Mouse (Mus musculus) right cerebral cortex, postnatal 10 days (tissue): ENCODE results near the gene Raet1e.
"Not testable (repeated sequence)": the region's sequence is repeated elsewhere in the genome, so short reads cannot be mapped to it uniquely, and the experiment has no call there.

Source experiments
- DNase-seq, 2 experiments: peaks; one replicate each; pipeline ENCODE4 v3.0.0; 2021; ENCODE audit warnings: low spot score in 2 of 2

The Raet1e gene

DNA sequence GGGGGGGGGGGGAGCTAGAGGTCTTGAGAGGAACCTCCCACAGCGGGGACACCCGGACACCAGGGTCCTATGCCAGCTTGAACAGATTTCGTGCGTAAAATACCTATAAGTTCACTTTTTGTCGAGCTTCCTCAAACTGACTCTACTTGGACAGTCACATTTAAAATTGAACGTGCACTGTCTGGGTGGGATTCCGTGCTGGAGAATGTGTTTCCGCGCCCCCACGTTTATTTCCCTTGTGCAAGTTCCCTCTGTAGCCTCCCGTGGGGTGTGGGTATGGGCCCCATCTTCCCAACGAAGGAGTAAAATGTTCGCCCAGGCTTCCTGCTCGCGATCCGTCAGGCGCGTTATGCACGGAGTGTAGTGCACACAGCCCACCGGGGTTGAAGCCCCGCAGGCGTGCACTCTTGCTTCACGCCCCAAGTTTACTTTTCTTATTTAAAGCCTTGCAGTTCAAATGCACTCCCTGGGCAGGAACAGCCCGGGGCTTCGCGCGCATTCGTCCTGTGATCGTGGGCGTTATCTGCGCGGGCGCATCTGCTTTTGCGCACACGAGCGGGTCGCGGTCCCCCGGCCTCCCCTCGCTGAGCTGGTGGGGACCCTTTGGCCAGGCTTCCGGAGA, 115.4 kb downstream of the Raet1e start:
- DNase-seq = no peak

DNA sequence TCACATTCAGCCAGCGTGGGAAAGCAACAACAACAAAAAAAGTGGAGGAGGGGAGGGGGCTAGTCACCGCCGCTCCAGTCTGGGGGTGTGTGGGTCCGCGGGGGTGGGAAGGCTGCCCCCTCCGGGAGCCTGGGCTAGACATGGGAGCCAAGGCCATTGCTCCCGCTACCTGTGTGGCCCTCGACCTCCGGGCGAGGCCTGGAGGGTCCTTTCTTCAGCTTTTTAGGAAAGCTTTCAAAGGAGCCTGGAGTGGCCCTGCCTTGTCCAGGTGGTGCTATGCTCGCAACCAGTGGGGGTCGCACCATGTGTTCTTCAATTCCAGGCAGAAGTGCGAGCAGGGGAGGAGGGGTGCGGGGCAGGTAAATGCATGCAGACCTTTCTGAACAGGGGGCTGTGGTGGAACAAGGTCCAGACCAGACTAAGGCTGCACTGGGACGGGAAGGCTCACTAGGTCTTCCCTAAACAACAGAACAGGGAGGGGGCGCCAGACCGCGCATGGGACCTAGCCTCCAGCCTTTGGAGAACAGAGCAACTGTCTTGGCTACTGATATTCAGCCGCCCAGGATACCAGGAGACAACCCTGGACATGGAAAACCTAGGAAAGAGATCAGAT, 116.2 kb downstream of the Raet1e start:
- DNase-seq = no peak

DNA sequence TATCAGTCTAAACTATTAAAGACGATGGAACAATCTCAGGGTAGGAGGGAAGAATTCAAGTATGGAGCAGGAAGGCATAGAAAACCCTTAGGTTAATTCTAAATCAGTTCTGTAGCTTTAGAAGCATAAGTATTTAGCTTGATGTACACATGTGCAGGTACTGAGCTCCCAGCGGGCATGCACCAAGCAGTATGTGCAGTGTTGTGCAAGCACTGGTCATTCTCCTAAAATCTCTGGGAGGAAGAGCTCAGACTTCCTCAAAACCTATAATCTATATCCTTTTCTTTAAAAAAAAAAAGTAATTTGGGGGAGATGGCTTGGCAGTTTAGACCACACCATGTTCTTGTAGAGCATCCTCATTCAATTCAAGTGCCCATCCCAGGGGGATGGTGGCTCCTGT, 120.1 kb downstream of the Raet1e start:
- not testable (repeated sequence) for DNase-seq

DNA sequence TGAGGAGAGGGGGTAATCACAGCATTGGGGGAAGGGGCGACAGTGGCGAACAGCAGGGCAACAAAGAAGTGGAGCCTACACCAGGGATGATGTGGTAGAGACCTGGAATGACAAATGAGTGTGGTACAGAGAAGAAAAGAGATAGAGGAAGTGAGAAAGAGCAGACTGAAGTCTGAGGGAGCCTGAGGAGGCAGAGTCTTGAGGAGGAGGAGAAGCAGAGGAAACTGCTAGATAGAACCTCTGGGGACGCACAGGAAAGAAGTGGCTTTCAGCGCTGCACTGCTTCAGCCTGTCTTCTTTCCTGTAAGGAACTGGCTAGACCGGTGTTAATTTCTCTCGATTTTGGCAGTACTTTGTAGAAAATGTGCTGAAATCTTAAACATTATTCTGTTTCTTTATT, 124.4 kb downstream of the Raet1e start:
- no peak for DNase-seq

DNA sequence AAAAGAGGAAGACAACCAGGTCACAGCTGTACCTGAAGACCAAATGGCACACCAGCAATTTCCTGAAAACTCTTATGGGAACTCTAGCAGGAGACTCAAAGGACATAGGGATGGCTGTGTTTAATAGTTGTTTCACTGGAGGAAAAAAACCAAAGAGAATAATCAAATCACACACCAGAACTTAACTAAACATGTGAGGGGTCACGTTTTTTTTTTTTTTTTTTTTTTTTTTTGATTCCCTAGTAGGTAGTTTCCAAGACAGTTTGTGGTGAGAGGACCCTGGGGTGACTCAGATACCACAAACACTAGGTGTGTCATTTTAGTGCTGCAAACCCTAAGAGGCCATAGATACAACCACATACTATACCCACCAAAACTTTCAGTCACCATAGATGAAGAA, 137.3 kb downstream of the Raet1e start:
- DNase-seq = no peak

DNA sequence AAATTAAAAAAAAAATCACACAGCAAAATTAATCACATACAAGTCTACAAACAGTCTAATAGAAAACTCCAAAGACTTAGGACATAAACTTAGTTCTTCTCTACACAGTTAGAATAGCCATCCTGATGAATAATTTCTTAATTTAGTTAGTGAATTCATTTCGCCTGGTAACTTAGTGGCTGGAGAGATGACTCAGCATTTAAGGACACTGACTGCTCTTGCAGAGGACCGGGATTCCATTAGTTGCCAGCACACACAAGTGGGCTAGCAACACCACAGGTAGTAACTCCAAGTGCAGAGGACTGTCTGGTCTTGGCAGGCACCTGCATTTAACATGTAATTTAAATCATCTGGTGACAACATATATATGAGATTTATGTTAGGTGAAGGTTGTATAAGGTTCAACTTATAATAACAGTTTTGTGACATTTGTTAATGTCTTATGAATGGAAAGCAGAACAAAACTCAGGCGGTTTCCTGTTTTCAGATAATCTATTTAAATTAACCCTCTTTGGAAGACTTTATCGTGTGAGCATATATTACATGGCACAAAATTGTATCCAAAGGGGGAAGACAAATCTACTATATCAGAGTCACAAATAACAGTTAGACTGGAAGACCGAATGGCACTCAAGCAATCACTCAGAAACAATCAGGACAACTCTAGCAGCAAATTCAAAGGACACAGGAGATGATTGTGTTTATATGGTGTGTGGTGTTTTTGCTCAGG, 138.8 kb downstream of the Raet1e start:
- DNase-seq = no peak

DNA sequence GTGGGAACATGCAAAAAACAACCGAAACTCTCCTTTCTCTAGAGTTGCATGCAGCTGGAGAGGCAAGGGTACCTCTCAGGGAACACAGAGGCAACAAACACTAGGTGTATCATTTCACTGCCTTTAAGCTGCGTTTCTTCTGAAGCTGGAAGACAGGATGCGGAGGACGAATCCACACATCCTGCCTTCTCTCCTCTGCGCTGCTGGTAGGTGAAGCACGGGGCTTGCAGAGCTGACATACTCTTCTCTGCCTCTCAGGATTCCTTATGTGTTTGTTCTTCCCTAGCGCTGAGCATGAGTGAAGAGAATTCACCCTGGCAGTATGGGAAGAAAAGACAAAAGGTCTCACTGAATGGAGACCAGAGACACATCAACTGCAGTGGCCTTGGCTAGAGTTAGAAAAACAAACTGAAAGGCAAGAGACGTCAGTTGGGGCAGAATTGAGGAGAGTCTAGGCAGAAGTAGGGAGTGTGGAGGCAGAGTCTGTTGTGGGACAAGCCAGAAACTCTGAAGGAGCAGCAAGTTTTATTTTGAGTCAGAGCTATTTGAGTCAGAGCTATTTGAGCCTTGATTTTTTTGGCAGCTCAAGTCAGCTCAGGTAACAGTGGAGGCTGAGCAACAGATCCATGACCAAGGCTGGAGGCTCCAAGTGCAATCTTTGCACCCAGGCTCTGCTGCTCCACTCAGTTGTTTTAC, 139.5 kb downstream of the Raet1e start:
- DNase-seq = no peak

DNA sequence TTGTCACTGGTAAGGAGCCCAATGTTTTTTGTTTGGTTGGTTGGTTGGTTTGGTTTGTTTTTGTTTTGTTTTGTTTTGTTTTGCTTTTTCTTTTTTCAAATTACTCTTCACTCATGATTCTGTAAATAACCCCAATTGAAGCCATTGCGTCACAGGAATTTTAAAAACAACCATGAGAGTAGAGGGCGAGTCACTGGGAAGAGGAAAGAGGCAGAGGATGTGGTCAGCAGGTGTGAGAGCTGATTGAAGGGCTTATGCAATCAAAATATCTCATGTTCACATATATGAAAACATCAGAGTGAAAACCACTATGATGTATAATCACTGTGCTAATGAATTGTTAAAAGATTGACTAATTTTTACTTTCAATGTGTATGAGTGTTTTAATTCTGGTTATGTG, 141.0 kb downstream of the Raet1e start:
- DNase-seq = no peak

DNA sequence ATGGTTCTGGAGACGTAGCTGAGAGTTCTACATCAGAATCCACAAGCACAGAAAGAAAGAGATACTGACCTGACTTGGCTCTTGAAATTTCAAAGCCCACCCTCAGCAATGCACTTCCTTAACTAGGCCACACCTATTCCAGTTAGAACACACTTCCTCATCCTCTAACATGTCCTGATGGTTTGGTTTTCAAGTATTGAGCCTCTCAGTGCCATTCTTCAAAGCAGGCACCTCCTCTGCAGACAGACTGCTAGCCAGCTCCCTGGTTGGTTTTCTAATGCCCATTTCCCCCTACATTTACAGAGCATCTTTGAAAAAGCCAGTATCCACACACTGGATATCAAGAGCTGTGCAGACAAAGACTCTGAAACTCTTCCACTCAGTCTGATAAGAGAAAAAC, 143.3 kb downstream of the Raet1e start:
- DNase-seq = no peak

DNA sequence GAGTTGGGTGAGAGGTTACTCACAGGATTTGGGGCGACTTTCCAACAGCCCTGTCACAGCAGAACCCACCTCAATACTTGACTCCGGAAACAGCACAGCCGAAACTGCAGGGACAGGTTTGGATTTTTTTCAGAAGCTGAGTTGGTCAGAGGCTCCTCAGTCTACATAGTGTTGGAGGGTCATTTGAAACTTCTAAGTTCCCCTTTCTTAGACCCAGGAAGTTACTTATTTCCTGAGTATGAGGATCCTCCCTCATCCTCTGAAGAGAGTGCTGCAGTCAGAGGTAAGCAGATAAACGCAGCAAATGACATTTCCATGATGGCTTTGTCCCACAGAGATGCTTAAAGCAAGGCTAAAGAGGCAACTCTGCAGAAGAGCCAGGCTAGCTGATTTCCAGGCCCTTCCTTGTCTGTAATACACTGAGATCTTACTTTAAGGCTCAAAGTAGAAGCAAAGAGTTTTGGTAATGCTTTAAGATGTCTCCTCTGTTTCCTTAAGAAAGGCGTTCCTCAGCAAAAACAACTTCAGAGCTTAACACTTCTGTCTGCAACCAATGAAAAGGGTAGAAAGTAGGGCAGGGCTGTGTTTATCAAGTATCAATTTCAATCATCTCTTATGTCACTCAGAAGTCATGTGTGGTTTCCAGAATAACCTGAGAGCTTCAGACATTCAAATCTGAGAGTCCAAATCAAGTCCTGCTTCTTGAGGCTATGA, 144.1 kb downstream of the Raet1e start:
- no peak for DNase-seq

DNA sequence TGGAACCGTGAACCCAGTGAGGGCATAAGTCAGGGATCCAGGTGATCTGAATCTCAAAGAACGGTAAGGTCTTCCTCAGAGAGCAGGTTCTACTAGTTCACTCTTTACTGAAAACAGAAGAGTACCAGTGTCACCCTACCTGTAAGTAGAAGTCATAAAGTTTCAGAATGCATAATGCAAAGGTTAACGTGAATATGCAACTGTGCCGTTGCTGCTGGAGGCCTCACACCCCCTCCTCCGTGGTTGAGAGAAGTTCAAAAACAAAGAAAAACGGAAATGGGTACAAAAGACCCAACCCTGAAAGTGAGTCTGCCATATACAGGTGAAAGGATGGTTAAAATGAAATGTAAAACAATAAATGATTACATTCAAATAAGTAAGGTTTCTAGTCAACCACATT, 145.4 kb downstream of the Raet1e start:
- no peak for DNase-seq

DNA sequence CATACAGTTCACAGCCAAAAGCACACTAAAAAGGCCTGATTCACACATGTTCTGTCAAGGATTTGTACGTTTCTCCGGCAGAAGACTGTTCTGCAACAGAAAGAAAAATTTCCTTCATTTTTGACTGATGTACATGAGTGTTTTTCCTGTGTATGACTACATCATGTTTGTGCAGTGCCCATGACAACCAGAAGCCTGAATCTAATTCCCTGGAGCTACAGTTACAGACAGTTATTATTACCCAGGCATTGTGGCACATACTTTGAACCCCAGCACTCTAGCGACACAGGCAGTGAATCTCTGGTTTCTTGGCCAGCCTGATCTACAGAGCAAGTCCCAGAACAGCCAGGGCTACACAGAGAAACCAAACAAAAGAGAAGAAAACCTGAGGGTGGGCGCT, 147.4 kb downstream of the Raet1e start:
- no peak for DNase-seq

DNA sequence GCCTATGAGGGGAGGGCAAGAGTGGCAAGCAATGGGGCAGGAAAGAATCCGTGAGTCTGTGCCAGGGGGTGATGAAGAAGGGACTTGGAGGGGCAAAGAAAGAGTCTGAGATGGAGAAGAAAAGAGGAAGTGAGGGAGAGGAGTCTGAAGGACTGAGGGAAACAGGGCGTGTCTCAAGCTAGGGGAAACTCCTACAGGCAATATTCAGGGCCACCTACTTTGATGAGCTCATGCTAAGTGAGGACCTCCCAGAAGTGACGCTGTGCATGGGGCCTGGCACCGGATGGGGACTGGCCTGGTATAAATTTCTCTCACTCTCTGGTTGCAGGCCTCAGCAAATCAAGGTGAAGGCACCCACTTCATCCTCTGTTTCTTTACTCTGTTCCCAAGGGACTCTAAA, 148.1 kb downstream of the Raet1e start:
- no peak for DNase-seq

DNA sequence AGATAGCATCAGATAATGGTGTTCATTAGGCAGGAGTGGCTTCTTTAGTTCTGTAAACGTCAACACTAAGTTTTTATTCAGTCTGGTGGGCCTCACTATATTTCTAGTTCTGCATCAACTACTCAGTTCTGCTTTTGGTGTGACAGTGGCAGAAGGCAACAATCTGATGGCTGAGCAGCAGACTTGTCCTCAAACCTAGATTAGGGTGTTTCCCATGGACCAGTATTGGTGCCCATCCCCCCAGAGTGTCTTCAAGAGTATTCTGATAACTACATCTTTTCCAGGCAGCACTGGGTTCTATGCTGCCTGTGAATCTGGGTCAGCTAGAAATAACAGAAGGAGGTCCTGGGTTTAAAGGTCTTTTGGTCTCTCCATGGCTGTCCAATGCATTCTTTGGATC, 149.9 kb downstream of the Raet1e start:
- DNase-seq = no peak

DNA sequence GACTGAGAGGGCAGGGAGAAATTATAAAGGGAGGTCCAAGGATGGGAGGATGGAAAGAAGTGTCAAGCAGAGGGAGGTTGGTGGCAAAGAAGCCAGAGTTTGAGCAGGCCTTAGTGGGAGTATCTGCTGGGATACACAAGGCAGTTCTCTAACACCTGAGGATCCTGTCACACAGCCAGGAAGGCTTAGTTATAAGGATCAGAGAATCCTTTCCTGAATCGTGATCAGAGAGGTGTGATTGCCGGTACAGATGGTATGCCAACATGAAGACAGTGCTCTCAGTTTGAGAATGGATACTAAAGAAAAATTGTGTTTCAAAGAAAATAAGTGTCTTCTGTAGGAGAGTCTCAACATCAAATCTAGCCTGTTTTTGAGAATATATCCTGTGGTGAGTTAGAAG, 164.5 kb downstream of the Raet1e start:
- DNase-seq = no peak

DNA sequence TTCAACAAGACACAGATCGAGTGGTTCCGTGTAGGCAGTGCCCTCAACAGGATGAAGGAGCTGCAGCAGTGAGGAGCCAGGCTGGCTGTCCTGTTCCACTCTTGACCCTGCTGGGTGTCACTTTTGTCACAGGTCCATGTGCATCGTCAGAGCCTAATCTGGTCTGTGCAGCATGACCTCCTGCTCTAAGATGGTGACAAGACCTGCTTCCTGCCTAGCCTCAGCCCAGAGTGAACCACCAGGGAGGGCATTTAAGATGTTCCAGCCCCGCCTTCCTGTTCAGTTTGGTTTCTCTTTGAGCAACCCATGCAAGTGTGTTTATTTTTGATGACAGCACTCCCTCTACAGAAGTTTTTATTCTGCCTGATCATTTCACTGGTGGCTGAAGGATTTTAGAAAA, 187.4 kb downstream of the Raet1e start:
- DNase-seq = not testable (repeated sequence)

DNA sequence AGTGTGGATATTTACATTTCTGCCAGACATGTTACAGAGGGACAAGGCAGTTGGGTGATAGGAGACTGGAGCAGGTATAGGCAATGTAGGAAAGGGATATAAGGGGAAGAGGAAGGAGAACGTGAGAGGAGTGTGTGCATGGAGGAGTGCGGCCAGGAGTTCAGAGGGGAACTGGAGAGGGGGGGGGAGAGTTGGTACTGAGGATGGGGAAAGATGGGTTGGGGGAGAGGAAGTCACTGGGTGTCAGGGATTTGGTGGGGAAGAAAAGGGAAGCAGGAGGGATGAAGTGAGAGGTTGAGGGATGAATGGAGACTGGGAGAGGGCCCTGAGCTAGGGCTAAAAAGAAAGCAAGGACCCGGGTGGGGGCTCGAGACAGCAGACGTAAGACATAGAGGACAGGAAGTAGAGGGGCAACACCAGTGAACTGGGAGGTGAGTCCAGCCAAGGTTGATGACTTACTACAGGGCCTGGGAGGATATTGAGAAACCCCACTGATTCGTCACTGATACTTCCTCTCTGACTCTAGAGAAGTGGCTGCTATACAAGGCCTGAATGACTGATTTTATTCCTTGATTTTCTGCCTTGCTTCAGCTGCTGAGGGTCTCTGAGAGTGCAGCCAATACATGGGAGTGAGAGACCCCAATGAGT, 195.3 kb downstream of the Raet1e start:
- not testable (repeated sequence) for DNase-seq

DNA sequence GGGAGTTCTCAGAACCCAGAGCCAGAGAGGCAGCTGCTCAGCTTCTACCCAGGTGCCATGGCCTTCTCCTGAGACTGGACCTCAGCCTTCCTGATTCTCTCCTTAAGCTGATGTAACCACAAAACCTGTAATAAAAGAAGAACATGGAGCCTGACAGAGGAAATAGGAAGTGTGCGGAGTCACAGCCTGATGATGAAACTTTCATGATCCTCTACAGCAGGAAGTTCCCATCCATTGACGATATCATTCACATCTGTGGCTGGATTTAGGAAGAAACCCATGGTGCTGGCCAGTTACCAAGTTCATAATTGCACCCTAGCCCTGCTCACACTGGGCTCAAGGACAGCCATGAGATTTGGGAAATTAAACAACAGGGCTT, 195.8 kb downstream of the Raet1e start:
- DNase-seq = not testable (repeated sequence)

DNA sequence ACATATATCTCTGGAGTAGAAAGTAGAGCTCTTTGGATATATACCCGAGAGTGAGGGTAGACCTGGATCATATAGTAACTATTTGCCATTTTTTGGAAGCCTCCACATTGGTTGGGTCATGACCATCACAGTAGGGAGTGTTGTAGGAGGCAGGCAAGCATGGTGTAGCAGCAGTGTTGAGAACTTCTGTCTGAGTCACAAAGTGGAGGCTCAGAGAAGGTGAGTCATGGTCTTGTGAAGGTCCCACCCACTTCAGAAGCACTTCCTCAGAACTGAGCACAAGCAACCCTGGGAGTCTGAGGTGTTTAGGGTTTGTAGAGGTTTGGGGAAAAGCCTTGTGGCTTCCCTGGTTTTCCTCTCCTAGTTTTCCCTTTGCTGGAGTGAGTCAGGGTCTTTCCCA, 199.0 kb downstream of the Raet1e start:
- DNase-seq = not testable (repeated sequence)

DNA sequence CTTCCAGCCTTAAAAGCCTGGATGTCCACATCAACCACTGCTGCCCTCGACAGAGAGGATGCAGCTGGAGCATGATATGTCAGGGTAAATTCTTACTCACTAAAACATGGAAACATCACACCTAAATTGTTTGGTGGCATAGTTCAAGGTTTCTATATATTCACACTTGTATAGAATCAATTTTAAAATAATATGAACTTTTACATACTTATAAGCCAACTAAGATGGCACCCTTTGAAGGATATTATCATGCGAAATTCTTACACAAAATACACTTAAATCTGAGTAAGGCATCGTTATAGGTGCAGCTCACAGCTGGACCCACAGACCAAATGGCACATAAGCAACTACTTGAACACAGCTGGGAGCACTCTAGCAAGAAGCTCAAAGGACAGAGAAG, 201.9 kb downstream of the Raet1e start, which contains the start of gene Raet1d:
Raet1d (plus strand) TSS at position 301 of the 400 bp plus-strand sequence.
- not testable (repeated sequence) for DNase-seq

DNA sequence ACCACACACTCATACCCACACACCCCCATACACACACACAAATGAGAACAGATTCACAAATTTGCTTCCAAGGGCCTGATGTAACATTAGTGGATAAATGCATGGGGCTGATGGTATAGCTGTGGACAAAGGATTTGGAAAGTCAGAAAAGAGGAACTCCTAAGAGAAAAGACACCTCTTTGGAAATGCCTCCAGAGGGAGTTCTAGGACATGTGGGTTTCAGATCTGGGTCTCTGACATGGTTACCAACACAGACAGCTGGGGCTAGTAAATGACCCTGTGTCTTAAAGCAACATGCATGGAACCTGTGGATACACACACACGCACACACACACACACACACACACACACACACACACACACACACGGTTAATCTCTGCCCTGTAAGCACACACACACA, 202.6 kb downstream of the Raet1e start:
- not testable (repeated sequence) for DNase-seq
